Mouse (Mus musculus) heart, postnatal 25 days (tissue): Measurements from ENCODE around the gene Teddm2. TPM values are rescaled to one million over a fixed set of nuclear protein-coding genes. Genes with fewer than 3 reads are reported as not detected.
A peak's percentile ranks its signal among the peaks of the same experiment; 100 is the strongest.

ENCODE experiments used
- DNase-seq: peaks from one replicate; pipeline ENCODE4 v3.0.0; 2022; ENCODE audit warnings: low spot score
- intact Hi-C: fragments of 180-260 bp; cut with DNase I; formaldehyde crosslinking; loops from one replicate; pipeline ENCODE4 v1.15.1; 2025
- microRNA-seq: library from miRNA; unstranded; fragments of <30 nt; microRNA quantifications from one replicate; pipeline ENCODE4 v1.2.0, GENCODE M21; 2022
- total RNA-seq, 2 experiments: library from RNA; stranded (reverse); gene quantifications; 2 replicates each; pipeline ENCODE4 v1.2.3; 2021

The Teddm2 gene
- total RNA-seq, 2 experiments from 2014 or later, result 0.73 to 0.87 TPM

- intact Hi-C loops, result no loop called here
- no peak for DNase-seq
Observed at GRCm38 (mm10) chr1:153846420-153846819, 53.6 kb downstream of the Teddm2 start.

GRCm38 (mm10) chr1:153844042-153844441 is 56.0 kb downstream of the Teddm2 start, which contains the start of gene Rgsl1:
TSS of gene Rgsl1 (minus strand) at chr1:153844142.
- intact Hi-C loops, result no loop called here
- DNase-seq, result no peak

GRCm38 (mm10) chr1:153842121-153842740 is 57.8 kb downstream of the Teddm2 start:
- intact Hi-C loops, result no loop called here
- DNase-seq, result no peak

- intact Hi-C loops, result no loop called here
- DNase-seq, result no peak
Observed at GRCm38 (mm10) chr1:153836036-153836435, 64.0 kb downstream of the Teddm2 start.

GRCm38 (mm10) chr1:153830746-153831145 is 69.3 kb downstream of the Teddm2 start:
- intact Hi-C loops, result no loop called here

GRCm38 (mm10) chr1:153820216-153820615 is 79.8 kb downstream of the Teddm2 start:
- intact Hi-C loops, result no loop called here
- no peak for DNase-seq

More at GRCm38 (mm10) chr1:153830746-153831145, 69.3 kb downstream of the Teddm2 start:
- no peak for DNase-seq

GRCm38 (mm10) chr1:153814278-153814677 is 85.8 kb downstream of the Teddm2 start:
- intact Hi-C loops, result no loop called here
- DNase-seq, result no peak

GRCm38 (mm10) chr1:153807390-153807993 is 92.5 kb downstream of the Teddm2 start:
- intact Hi-C loops, result loop anchor here (2.0 to 5.0 kb wide), 3 partner anchors 60 to 375 kb away; partner anchors contain the start of gene Rnasel

GRCm38 (mm10) chr1:153803530-153803929 is 96.5 kb downstream of the Teddm2 start:
- intact Hi-C loops, result no loop called here

More at GRCm38 (mm10) chr1:153807390-153807993, 92.5 kb downstream of the Teddm2 start:
- DNase-seq, result no peak

GRCm38 (mm10) chr1:153802691-153803090 is 97.3 kb downstream of the Teddm2 start:
- DNase-seq, result no peak
- intact Hi-C loops, result no loop called here

More at GRCm38 (mm10) chr1:153803530-153803929, 96.5 kb downstream of the Teddm2 start:
- no peak for DNase-seq

Small RNA genes lying within 50 kb of the gene (microRNA-seq; reads per million reads assigned to microRNA genes)
- 19.2 reads per million, percentile 34 among the genes with 10 or more reads in this experiment for gene Mir8114

Other genes starting within 250 kb of the Teddm2 start
- not detected for gene Rgs8, start 247.2 kb downstream of the Teddm2 start, total RNA-seq
- gene Rgs16, start 159.9 kb downstream of the Teddm2 start, total RNA-seq, result 1 to 10 TPM; 1.4 to 2.4 TPM
- gene Rnasel, start 150.8 kb downstream of the Teddm2 start, total RNA-seq, result 1 to 10 TPM; 5.8 to 6.1 TPM
- gene Rgsl1, start 56.1 kb downstream of the Teddm2 start, total RNA-seq, result under 1 TPM in 1 of 2 experiments, not detected in 1; 0.11 TPM
- gene Teddm1b, start 25.9 kb downstream of the Teddm2 start, total RNA-seq, result not detected
- not detected for gene Teddm1a, start 8.5 kb downstream of the Teddm2 start, total RNA-seq
- 100 to 1,000 TPM; 349 to 403 TPM for gene Glul, start 284 bp downstream of the Teddm2 start, total RNA-seq